Mouse (Mus musculus) CH12F3 (cell line): ENCODE results near the gene Hjurp.

Source experiments
- in situ Hi-C: fragments of 300-500 bp; cut with MboI; formaldehyde crosslinking; loops from 2 replicates; pipeline ENCODE4 v1.14.3; 2020; ENCODE audit warnings: low sequenced_read_pairs

Gene Hjurp

GRCm38 (mm10) chr1:88264237-88264868 is 13.1 kb downstream of the Hjurp start:
- in situ Hi-C loops: no loop called here

GRCm38 (mm10) chr1:88263778-88264177 is 13.7 kb downstream of the Hjurp start:
- in situ Hi-C loops: no loop called here

GRCm38 (mm10) chr1:88262961-88263360 is 14.5 kb downstream of the Hjurp start:
- in situ Hi-C loops: no loop called here

GRCm38 (mm10) chr1:88262255-88262654 is 15.2 kb downstream of the Hjurp start:
- in situ Hi-C loops: no loop called here

GRCm38 (mm10) chr1:88261706-88262105 is 15.7 kb downstream of the Hjurp start:
- in situ Hi-C loops: no loop called here

- in situ Hi-C loops: no loop called here
Measured at GRCm38 (mm10) chr1:88260604-88261377, 16.6 kb downstream of the Hjurp start.

DNA sequence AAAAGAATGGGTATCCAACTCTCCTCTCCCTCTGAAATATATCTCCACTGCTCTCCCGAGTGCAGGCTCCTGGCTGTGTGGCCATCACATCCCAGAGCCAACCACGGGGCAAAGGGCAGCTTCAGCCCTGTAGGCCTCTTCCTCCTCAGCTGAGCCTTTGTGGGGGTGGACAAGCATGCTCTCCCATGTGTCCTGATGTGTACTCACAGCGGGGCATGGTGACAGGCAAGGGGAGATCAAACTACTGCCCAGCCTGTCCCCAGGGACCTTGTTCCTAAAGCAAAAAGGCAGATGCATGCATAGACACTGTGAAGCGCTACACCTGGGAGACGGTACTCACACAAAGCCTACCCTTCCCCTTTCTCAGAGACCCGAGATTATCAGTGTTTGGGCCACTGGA is 17.3 kb downstream of the Hjurp start:
- in situ Hi-C loops: no loop called here

DNA sequence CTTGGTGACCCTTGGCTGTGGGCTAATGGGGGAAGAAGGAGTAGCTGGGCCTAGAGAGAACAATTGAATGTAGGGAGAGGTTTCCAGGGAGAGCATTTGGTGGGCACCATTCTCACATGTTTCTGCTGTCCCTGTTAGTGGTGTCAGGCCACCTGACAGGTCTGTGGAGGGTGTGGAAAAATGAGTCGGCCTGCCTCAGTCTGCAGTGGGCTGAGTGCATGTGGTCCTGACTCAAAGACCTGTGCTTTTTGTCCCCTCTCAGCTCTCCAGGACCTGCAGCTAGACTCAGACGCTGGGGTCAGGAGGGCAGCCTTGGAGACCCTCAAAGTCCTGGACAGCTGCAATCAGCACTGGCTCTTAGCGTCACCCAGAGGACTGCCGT is 17.8 kb downstream of the Hjurp start:
- in situ Hi-C loops: no loop called here

DNA sequence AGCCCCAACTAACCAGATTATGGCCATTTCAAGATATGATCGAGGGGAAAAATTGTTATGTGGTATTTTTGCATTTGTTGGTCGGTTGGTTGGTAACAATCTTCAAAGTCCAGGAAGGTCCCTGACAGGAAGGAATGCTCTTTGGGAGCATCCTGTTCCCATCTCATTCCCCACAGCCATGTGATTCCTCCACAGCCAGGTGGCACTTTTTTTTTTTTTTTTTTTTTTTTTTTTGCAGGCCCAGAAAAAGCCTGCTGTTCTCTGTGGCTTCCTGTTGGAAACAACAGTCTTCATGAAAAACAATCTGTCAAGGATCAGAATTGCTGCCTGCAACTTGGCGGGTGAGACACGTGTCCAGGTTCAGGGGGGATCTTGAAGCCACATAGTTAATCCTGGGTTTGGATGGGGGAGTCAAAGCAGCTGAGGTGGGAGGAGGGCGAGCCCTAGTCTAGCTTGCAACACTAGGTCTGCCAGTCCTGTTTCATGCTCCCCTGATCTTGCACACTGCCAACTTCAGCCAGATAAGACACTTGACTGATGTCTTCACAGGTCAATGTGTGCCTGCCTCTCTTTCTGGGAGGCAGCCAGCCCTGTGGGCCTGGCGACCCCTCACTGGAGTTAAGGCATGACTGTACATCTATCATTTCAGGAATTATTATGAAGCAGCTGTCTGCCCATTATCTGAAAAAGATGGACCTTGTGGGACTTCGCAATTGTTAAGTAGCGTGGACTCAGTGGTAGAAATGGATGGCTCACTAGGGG is 18.4 kb downstream of the Hjurp start:
- in situ Hi-C loops: no loop called here

GRCm38 (mm10) chr1:88258361-88258760 is 19.1 kb downstream of the Hjurp start:
- in situ Hi-C loops: no loop called here

DNA sequence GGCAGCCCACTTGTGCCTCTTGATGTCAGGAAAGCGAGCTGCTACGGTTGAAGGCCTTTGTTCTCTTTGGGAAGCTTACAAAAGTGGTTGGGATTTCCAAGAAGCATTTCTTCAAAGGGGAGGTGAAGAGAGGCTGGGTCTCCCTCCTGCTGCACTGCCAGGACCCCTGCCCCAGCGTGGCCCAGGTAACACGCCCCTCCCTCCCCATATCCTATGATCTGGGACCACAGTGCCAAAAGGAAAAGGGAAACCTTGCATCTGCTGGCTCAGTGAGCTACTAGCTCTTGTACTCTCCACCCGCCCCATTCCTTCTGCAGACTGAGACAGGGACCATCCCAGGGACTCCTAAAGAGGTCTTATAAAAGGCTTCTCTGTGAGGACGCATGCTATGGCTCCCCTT is 19.8 kb downstream of the Hjurp start:
- in situ Hi-C loops: no loop called here

DNA sequence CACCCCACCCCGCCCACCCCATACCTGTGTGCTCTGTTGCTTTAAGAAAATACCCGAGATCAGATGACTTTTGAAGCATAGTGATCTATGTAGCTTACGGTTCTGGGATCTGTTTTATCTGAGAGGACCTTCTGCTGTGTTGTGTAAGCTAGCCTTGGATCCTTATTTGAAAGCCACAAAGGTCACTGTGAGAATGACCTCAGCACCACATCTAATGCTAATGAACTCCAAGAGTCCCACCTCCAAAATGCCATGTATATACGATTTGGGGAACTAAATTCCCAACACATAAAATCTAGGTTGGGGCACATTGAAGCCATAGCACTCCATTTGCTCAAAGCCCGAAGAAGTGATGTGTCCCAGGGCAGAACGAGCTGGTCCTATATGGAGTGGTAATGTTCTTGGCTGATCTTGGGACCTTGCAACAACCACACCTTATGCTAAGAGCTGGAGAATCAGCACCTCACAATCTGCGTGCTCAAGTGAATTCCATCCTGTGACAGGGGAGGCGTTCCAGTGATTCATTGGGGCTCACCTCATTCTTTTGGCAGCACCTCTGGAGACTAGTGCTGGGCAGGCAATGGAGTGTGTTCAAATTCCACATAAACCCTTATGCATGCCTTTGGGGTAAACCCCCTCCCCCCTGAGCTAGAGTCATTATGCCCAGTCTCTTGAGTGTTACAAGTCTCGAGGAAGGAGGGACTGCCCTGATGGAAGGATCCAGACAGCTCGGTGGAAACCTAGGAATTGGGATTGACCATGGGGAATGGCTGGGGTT is 20.4 kb downstream of the Hjurp start:
- in situ Hi-C loops: no loop called here

DNA sequence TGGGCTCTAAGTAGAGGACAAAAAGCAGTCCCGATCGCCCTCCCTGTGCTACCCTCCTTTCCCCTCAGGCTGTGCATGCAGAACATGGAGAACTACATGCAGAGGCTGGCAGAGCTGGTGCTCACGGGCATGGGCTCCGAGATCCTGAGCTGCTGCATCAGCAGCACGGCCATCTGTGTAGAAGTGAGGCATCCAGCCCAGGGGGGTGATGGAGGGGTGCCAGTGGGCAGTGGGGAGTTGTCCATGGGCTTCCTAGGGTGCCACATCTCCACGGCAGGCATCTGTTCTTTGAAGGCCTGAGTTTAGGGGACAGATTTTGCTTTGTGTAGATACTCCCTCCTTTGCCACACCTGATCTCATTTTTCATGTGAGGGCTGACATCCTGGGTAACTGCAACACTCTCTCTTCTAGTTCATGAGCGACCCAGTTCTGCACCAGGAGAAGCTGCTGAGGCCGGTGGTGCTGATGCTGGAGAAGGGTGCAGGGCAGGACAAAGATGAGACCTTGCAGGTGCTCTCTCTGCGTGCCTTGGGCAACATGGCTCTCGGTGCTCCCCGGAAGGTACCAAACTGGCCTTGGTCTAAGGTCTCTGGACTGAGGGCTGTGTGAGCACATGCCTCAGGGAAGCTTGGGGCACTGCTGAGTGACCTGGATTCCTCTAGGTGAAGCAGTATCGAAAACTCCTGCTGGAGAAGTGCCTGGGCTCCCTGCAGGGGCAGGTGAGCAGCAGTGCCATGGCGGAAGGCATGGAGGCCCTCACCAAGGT is 21.3 kb downstream of the Hjurp start:
- in situ Hi-C loops: no loop called here

DNA sequence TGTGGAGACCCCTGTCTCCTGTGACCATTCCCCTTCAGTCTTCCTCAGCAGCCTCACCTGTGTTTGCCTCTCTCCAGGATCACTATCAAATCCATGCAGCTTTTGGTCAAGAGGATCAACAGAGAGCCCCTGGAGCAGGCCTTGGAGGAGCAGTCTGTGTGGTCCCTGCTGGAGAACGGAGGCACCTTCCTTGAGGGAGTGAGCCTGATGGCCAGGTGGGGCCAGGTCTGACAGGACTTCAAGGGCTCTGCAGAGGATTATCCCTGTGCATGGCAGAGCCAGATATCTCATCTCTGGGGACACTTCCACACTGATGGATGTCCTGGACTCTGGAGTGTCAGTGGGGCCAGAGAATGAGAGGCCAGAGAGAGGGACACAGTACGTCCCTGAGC is 22.0 kb downstream of the Hjurp start:
- in situ Hi-C loops: no loop called here

- in situ Hi-C loops: no loop called here
Measured at GRCm38 (mm10) chr1:88254793-88255465, 22.5 kb downstream of the Hjurp start.

GRCm38 (mm10) chr1:88253540-88253939 is 23.9 kb downstream of the Hjurp start:
- in situ Hi-C loops: no loop called here

DNA sequence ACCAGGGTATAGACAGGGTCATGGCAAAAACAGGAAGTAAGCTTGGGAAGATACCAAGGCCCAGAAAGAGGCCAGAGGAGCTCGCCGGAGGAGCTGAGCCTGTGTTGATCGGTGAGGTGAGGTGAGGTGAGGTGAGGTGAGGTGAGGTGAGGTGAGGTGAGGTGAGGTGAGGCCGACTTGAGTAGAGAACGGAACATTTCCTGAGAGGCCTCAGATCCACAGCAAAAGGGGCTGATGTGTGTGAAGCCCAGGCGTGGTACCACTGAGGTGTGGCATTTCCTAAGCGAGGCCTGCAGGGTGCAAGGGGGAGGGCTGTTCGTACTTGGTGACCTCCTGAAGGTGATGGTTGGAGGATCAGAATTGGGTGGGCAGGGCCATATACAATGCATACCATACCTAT is 24.3 kb downstream of the Hjurp start:
- in situ Hi-C loops: no loop called here

DNA sequence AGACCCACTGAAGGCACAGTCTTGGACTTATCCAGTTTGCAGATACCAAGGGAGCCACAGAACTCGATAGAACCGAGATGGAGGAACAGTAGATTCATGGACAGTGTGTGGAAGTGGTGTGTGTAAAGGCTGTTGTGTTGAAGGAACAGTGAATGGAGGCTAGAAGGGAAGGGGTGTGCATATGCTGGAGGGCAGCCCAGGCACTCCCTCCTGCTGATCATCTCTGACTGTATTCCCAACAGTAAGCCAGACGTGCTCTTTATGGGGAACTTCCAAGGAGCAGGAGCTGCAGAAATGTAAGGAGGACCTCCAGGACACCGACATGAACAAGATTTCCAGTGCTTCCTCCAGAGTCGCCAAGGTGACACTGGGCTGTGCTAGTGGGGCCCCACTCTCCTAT is 27.4 kb downstream of the Hjurp start:
- in situ Hi-C loops: no loop called here

- in situ Hi-C loops: no loop called here
Measured at GRCm38 (mm10) chr1:88249596-88249995, 27.8 kb downstream of the Hjurp start.

DNA sequence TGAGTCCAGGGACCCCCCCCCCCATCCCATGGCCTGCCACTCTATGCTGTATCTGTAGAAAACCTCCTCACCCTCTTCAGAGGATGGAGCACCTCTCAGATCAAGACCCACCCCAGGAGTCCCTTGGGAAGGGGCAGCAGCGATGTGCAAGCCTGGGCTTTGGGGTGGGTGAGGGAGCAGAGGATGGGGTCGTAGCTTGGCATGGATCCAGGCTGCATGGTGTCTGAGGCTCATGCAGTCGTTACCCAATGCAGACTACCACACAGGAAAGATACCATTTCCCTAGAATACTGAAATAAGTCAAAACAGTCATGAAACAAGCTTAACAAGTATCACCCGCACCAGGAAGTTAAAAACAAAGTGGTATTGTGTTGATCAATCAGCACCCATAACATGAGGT is 28.8 kb downstream of the Hjurp start:
- in situ Hi-C loops: no loop called here
